Mouse (Mus musculus): ENCODE measurements at regions not wholly inside any gene's neighbourhood (a gene's known extent, or its start where the extent isn't known, plus 50 kb on each side); places are given as distances from the start of the nearest gene placed in this dataset.

DNA sequence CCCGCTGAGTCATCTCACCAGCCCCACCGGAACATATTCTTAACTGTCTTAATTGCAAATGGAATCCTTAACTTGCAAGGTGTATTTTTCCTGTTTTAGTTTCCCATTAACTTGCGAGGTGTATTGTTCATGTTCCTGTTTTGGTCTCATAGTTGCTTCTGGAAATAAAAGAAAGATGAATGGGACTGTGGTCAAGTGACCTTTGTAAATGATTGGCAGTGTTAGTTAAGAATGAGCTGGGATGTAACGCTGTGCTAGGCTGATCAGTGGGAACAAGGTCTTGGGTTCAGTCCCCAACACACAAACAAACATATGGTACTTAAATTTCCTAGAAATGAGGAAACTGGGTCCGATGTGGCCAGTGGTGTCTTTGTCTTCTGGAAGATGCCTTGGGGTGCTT is 100.8 kb downstream of the Zfp706 start:
- no peak for TF ChIP-seq CTCF (IDR thresholded peaks at IDR 0.05; ENCODE audit: control insufficient read depth, insufficient read depth, low read length)
- no peak for TF ChIP-seq POLR2A (IDR thresholded peaks at IDR 0.05; ENCODE audit: borderline replicate concordance, control insufficient read depth, low read depth, low read length)

All from bone marrow, adult 2 months (tissue).